Mouse (Mus musculus): ENCODE measurements around the gene Itm2c. TPM values are rescaled to one million over a fixed set of nuclear protein-coding genes. Genes with fewer than 3 reads are reported as not detected.

The Itm2c gene
- polyA plus RNA-seq (2012), result 99.1 and 113 TPM in 2 replicates

GRCm38 (mm10) chr1:85894231-85894747, at the start of gene Itm2c:
TSS of gene Itm2c (plus strand) at chr1:85894281.

DNA sequence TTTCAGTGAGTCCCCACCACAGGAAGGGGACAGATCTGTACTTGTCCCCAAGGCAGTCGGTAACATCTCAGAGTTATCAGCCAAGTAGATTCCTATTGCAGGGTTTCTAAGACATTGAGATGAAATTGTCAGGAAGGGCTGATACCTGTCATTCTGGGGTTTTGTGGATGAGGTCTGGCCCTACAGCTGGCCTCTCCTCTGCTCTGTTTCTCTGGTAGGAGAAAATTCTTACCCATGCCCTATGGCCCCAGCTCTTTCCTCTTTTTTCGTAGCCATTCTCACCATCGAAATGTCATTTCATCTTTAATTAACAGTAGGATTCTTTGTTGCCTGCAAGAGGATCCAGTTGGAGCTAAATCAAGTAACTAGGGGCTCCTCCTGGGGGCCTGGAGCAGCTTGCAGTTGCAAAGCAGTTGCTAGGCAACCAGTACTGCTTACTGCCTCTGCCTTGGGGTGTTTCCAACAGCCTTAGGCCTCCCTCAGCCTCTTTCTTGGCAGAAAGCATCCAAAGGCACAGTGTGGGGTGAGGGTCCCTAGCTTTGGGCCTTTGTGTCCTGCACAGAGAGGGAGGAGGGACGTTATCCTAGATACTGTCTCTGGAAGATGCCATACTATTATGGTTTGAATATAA, 34.1 kb downstream of the Itm2c start, which contains the start of gene 4933407L21Rik:
Gene 4933407L21Rik, plus strand, starts transcription at position 427 of the 631 bp plus-strand sequence.

Other genes with a start within 250 kb of the Itm2c start
- 28.1 and 34.1 TPM in 2 replicates for gene Sp100, start 244.3 kb upstream of the Itm2c start, polyA plus RNA-seq (2012)
- gene A630001G21Rik, start 115.6 kb upstream of the Itm2c start, polyA plus RNA-seq (2012), result 17.2 and 19.8 TPM in 2 replicates
- gene Cab39, start 100.8 kb upstream of the Itm2c start, polyA plus RNA-seq (2012), result 32.6 and 43.8 TPM in 2 replicates
- gene 4933407L21Rik, start 34.2 kb downstream of the Itm2c start, polyA plus RNA-seq (2012), result 0.02 TPM in 1 of 2 replicates, not detected in the other
- gene Gpr55, start 66.7 kb downstream of the Itm2c start, polyA plus RNA-seq (2012), result 0.04 TPM in 1 of 2 replicates, not detected in the other
- not detected in 2 replicates for gene Spata3, start 122.5 kb downstream of the Itm2c start, polyA plus RNA-seq (2012)
- 0.08 and 0.16 TPM in 2 replicates for gene 2810459M11Rik, start 151.6 kb downstream of the Itm2c start, polyA plus RNA-seq (2012)
- 21.1 and 25.8 TPM in 2 replicates for gene Psmd1, start 170.1 kb downstream of the Itm2c start, polyA plus RNA-seq (2012)
- gene Htr2b, start 217.7 kb downstream of the Itm2c start, polyA plus RNA-seq (2012), result not detected in 2 replicates
- gene Gm21972, start 239.4 kb downstream of the Itm2c start, polyA plus RNA-seq (2012), result 4.1 and 5.6 TPM in 2 replicates

All from megakaryocyte-erythroid progenitor cell, adult 5 weeks (primary cell).